Mouse (Mus musculus) thymus, postnatal 4 days (tissue): ENCODE results near the gene Ankrd44.

Experiments used
- DNase-seq: peaks from one replicate; pipeline ENCODE4 v3.0.0; 2021

Ankrd44 gene

GRCm38 (mm10) chr1:54842765-54843461, 83.3 kb downstream of the Ankrd44 start:
- DNase-seq: no peak

- DNase-seq: peak; percentile 73
These were observed 84.4 kb downstream of the Ankrd44 start for GRCm38 (mm10) chr1:54841788-54842187.

- DNase-seq: no peak
These were observed 86.1 kb downstream of the Ankrd44 start for GRCm38 (mm10) chr1:54840040-54840439.

GRCm38 (mm10) chr1:54838486-54838805, 87.7 kb downstream of the Ankrd44 start:
- DNase-seq: no peak

GRCm38 (mm10) chr1:54837721-54838485, 88.3 kb downstream of the Ankrd44 start:
- no peak for DNase-seq

GRCm38 (mm10) chr1:54835661-54836205, 90.5 kb downstream of the Ankrd44 start:
- no peak for DNase-seq

- DNase-seq: peak; percentile 29
These were observed 93.0 kb downstream of the Ankrd44 start for GRCm38 (mm10) chr1:54833221-54833620.

- no peak for DNase-seq
These were observed 93.4 kb downstream of the Ankrd44 start for GRCm38 (mm10) chr1:54832765-54833164.

- no peak for DNase-seq
These were observed 96.0 kb downstream of the Ankrd44 start for GRCm38 (mm10) chr1:54830223-54830622.

GRCm38 (mm10) chr1:54829681-54830213, 96.4 kb downstream of the Ankrd44 start:
- no peak for DNase-seq

GRCm38 (mm10) chr1:54827827-54828226, 98.4 kb downstream of the Ankrd44 start:
- no peak for DNase-seq

GRCm38 (mm10) chr1:54827351-54827750, 98.8 kb downstream of the Ankrd44 start:
- DNase-seq: no peak

GRCm38 (mm10) chr1:54826426-54826986, 99.7 kb downstream of the Ankrd44 start:
- no peak for DNase-seq

- DNase-seq: no peak
These were observed 100.3 kb downstream of the Ankrd44 start for GRCm38 (mm10) chr1:54825718-54826425.

- DNase-seq: no peak
These were observed 101.9 kb downstream of the Ankrd44 start for GRCm38 (mm10) chr1:54824106-54824808.

GRCm38 (mm10) chr1:54821797-54822196, 104.4 kb downstream of the Ankrd44 start:
- no peak for DNase-seq

GRCm38 (mm10) chr1:54815206-54815855, 110.9 kb downstream of the Ankrd44 start:
- no peak for DNase-seq

- no peak for DNase-seq
These were observed 116.2 kb downstream of the Ankrd44 start for GRCm38 (mm10) chr1:54809811-54810549.

GRCm38 (mm10) chr1:54809098-54809490, 117.1 kb downstream of the Ankrd44 start:
- DNase-seq: no peak

GRCm38 (mm10) chr1:54808401-54809097, 117.6 kb downstream of the Ankrd44 start:
- DNase-seq: no peak
